Comparison of ENCODE assay signal across 20 mouse cellular contexts in genomic region chr10:114725591-114725990, GRCm38 (mm10).
DNase-seq lines count a peak whose midpoint lies in the region; ATAC-seq and TF ChIP-seq lines count a peak whose summit lies in the region.
"Had no signal": no experiment of that assay in that cellular context is flagged by ENCODE, and none has a peak within 500 bp of the region (broad histone marks: within the 10 kb centered on the region; RNA-seq: fewer than 3 reads in every experiment).

No protein-coding gene starts in this region.

- no peak for ATAC-seq in kidney, embryonic 16.5 days (ENCODE audit: low FRiP score, low TSS enrichment)
- ATAC-seq: liver, embryonic 12.5 days; Patski had no signal

- TF ChIP-seq CTCF in gastrocnemius, adult 2 months (IDR thresholded peaks at IDR 0.05), result no peak

- peak; percentile 28 for DNase-seq in embryo, embryonic 10.5 days (ENCODE audit: low spot score)
- no peak for DNase-seq in embryo, embryonic 9.5 days (ENCODE audit: extremely low spot score)
- peak; percentile 3 for DNase-seq in kidney, adult 9 months
- DNase-seq in 3T3-L1 (ENCODE audit: low read depth, low spot score), result peak; percentile 11
- peak; percentile 1 for DNase-seq in WW6 (ENCODE audit: low read depth, low spot score)
- DNase-seq in adrenal gland, adult 8-10 months, result no peak
- no peak for DNase-seq in gastrocnemius, adult 2 months
- DNase-seq: adrenal gland, postnatal 25 days; B cell, adult 2 months; cerebellum, adult 11-12 months; gastrocnemius, postnatal 36 days; kidney, postnatal 25 days; lung, postnatal 10 days had no signal

- H3K9me3 ChIP-seq in kidney, embryonic 16.5 days (ENCODE audit: low read length), result no peaks in the 10 kb centered on the region
- H3K9me3 ChIP-seq: embryonic facial prominence, embryonic 12.5 days; forebrain, embryonic 10.5 days; heart, embryonic 15.5 days; liver, embryonic 12.5 days; neural tube, embryonic 15.5 days had no signal

- H3K4me2 ChIP-seq in kidney, embryonic 16.5 days (replicated peaks; ENCODE audit: low read depth, low read length), result no peak overlapping the region
- H3K4me2 ChIP-seq: embryonic facial prominence, embryonic 12.5 days; heart, embryonic 15.5 days; liver, embryonic 12.5 days; neural tube, embryonic 15.5 days had no signal

- intact Hi-C loops in gastrocnemius, adult 2 months (cut with DNase I), result no loop called here

- H3K4me1 ChIP-seq in kidney, embryonic 16.5 days (ENCODE audit: insufficient read depth, low read length), result no peaks in the 10 kb centered on the region
- H3K4me1 ChIP-seq: embryonic facial prominence, embryonic 12.5 days; forebrain, embryonic 10.5 days; heart, embryonic 15.5 days; liver, embryonic 12.5 days; neural tube, embryonic 15.5 days had no signal

- H3K36me3 ChIP-seq in kidney, embryonic 16.5 days (ENCODE audit: insufficient read depth, low read length), result no peaks in the 10 kb centered on the region
- H3K36me3 ChIP-seq: embryonic facial prominence, embryonic 12.5 days; forebrain, embryonic 10.5 days; heart, embryonic 15.5 days; liver, embryonic 12.5 days; neural tube, embryonic 15.5 days had no signal

- no peak overlapping the region for H3K9ac ChIP-seq in kidney, embryonic 16.5 days (replicated peaks; ENCODE audit: low read length)
- H3K9ac ChIP-seq: embryonic facial prominence, embryonic 12.5 days; heart, embryonic 15.5 days; liver, embryonic 12.5 days; neural tube, embryonic 15.5 days had no signal

- WGBS in kidney, embryonic 16.5 days, result 83% methylated on average over 2 of the region's 2 CpGs

- no peaks in the 10 kb centered on the region for H3K27me3 ChIP-seq in kidney, embryonic 16.5 days (ENCODE audit: insufficient read depth, low read length)
- H3K27me3 ChIP-seq: embryonic facial prominence, embryonic 12.5 days; heart, embryonic 15.5 days; liver, embryonic 12.5 days; neural tube, embryonic 15.5 days had no signal

- H3K27ac ChIP-seq in kidney, embryonic 16.5 days (ENCODE audit: low read length), result no peak overlapping the region
- H3K27ac ChIP-seq in gastrocnemius, adult 2 months, result no peak overlapping the region
- H3K27ac ChIP-seq: embryonic facial prominence, embryonic 12.5 days; forebrain, embryonic 10.5 days; heart, embryonic 15.5 days; liver, embryonic 12.5 days; neural tube, embryonic 15.5 days had no signal

- H3K4me3 ChIP-seq in kidney, embryonic 16.5 days (ENCODE audit: low read length), result no peak overlapping the region
- H3K4me3 ChIP-seq in gastrocnemius, adult 2 months, result no peak overlapping the region
- H3K4me3 ChIP-seq: embryonic facial prominence, embryonic 12.5 days; forebrain, embryonic 10.5 days; heart, embryonic 15.5 days; liver, embryonic 12.5 days; neural tube, embryonic 15.5 days had no signal

Comparison
In these comparisons a context has a peak if more than half of its experiments do, and no peak if none do; other contexts are left out.
1. DNase-seq: peak in embryo, embryonic 10.5 days (single experiment), kidney, adult 9 months (single experiment), 3T3-L1 (single experiment) and WW6 (single experiment); none in embryo, embryonic 9.5 days (single experiment), adrenal gland, adult 8-10 months (single experiment) and gastrocnemius, adult 2 months (single experiment).